Mouse (Mus musculus) MEL (cell line): ENCODE data around the gene Cldn13. TPM values are rescaled to one million over a fixed set of nuclear protein-coding genes. Genes with fewer than 3 reads are reported as not detected.

Experiments
- DNase-seq: peaks from one replicate; pipeline ENCODE4 v3.0.0; 2011; ENCODE audit warnings: low read depth, low spot score
- H3K27ac ChIP-seq: 2 replicates; pipeline ENCODE4 v1.5.1; 2012; ENCODE audit warnings: low read depth, mild to moderate bottlenecking, control low read depth, low read length, moderate library complexity; ENCODE audit not compliant: control insufficient read depth
- H3K27me3 ChIP-seq, 2 experiments: fragments of 150-350 bp in 1 of 2; sonication (generic) in 1 of 2; 2 replicates each; pipeline ENCODE4 v1.6.1; 2012; ENCODE audit warnings: low read length in 2 of 2, mild to moderate bottlenecking in 2 of 2, improper control_type of control experiment in 1 of 2, moderate library complexity in 1 of 2; ENCODE audit not compliant: insufficient read depth in 2 of 2, control insufficient read depth in 1 of 2
- H3K36me3 ChIP-seq, 2 experiments: 2 replicates each; pipeline ENCODE4 v1.6.1; 2012 to 2014; ENCODE audit warnings: low read length in 2 of 2, improper control_type of control experiment in 1 of 2, inconsistent platforms in 1 of 2, mild to moderate bottlenecking in 1 of 2; ENCODE audit not compliant: insufficient read depth in 2 of 2, control insufficient read depth in 1 of 2
- H3K4me1 ChIP-seq, 2 experiments: fragments of 150-350 bp in 1 of 2; sonication (generic) in 1 of 2; 2 replicates each; pipeline ENCODE4 v1.6.1; 2012; ENCODE audit warnings: low read length in 2 of 2, improper control_type of control experiment in 1 of 2, mild to moderate bottlenecking in 1 of 2; ENCODE audit not compliant: insufficient read depth in 2 of 2, control insufficient read depth in 1 of 2
- H3K4me3 ChIP-seq, 2 experiments: fragments of 150-350 bp in 1 of 2; sonication (generic) in 1 of 2; 2 replicates each; pipeline ENCODE4 v1.5.1; 2012; ENCODE audit warnings: low read depth in 2 of 2, low read length in 2 of 2, mild to moderate bottlenecking in 2 of 2, moderate library complexity in 2 of 2, control low read depth in 1 of 2, improper control_type of control experiment in 1 of 2; ENCODE audit not compliant: control insufficient read depth in 1 of 2, insufficient read depth in 1 of 2
- H3K79me2 ChIP-seq: 2 replicates; pipeline ENCODE4 v1.6.1; 2012; ENCODE audit warnings: mild to moderate bottlenecking, low read length, moderate library complexity; ENCODE audit not compliant: control insufficient read depth, poor library complexity, insufficient read depth
- H3K9ac ChIP-seq: 2 replicates; pipeline ENCODE4 v1.6.1; 2012; ENCODE audit warnings: low read depth, mild to moderate bottlenecking, control low read depth, low read length, moderate library complexity; ENCODE audit not compliant: control insufficient read depth, poor library complexity, severe bottlenecking
- H3K9me3 ChIP-seq: fragments of 150-350 bp; sonication (generic); replicated peaks from 2 replicates; pipeline ENCODE4 v1.6.1; 2012; ENCODE audit warnings: mild to moderate bottlenecking, low read length, improper control_type of control experiment, moderate library complexity; ENCODE audit not compliant: insufficient read depth
- BHLHE40 ChIP-seq: IDR thresholded peaks from 2 replicates; pipeline ENCODE4 v1.6.1; 2012; ENCODE audit warnings: low read depth, mild to moderate bottlenecking, inconsistent platforms, low read length, improper control_type of control experiment, borderline replicate concordance
- ELF1 ChIP-seq: IDR thresholded peaks from 2 replicates; pipeline ENCODE4 v1.6.1; 2014; ENCODE audit warnings: low read depth, mild to moderate bottlenecking, inconsistent platforms, low read length, improper control_type of control experiment, moderate library complexity
- ETS1 ChIP-seq: IDR thresholded peaks from 2 replicates; pipeline ENCODE4 v1.6.1; 2012; ENCODE audit warnings: low read depth, mild to moderate bottlenecking, inconsistent platforms, low read length, improper control_type of control experiment, moderate library complexity
- GATA1 ChIP-seq: IDR thresholded peaks from 2 replicates; pipeline ENCODE4 v1.6.1; 2011; ENCODE audit warnings: low read depth, low read length, improper control_type of control experiment
- MAFK ChIP-seq: IDR thresholded peaks from 2 replicates; pipeline ENCODE4 v1.6.1; 2011; ENCODE audit warnings: low read depth, mild to moderate bottlenecking, low read length, improper control_type of control experiment, borderline replicate concordance
- MEF2A ChIP-seq: IDR thresholded peaks from 2 replicates; pipeline ENCODE4 v1.6.1; 2014; ENCODE audit warnings: low read depth, mild to moderate bottlenecking, inconsistent platforms, low read length, improper control_type of control experiment; ENCODE audit not compliant: poor library complexity, insufficient replicate concordance, severe bottlenecking; ENCODE audit errors: extremely low read depth
- MXI1 ChIP-seq: IDR thresholded peaks from 2 replicates; pipeline ENCODE4 v1.6.1; 2011; ENCODE audit warnings: mild to moderate bottlenecking, low read depth, low read length, improper control_type of control experiment
- MYB ChIP-seq: IDR thresholded peaks from 2 replicates; pipeline ENCODE4 v1.6.1; 2011; ENCODE audit warnings: mild to moderate bottlenecking, low read depth, low read length, improper control_type of control experiment
- POLR2AphosphoS2 ChIP-seq: IDR thresholded peaks from 2 replicates; pipeline ENCODE4 v1.6.1; 2011; ENCODE audit warnings: low read length, improper control_type of control experiment
- POLR2AphosphoS5 ChIP-seq: IDR thresholded peaks from 2 replicates; pipeline ENCODE4 v1.6.1; 2012; ENCODE audit warnings: low read depth, borderline replicate concordance, mild to moderate bottlenecking, inconsistent platforms, low read length, moderate library complexity, mixed read lengths
- RAD21 ChIP-seq: IDR thresholded peaks from 2 replicates; pipeline ENCODE4 v1.6.1; 2011; ENCODE audit warnings: mild to moderate bottlenecking, low read depth, low read length, improper control_type of control experiment
- SIN3A ChIP-seq: IDR thresholded peaks from 2 replicates; pipeline ENCODE4 v1.6.1; 2012; ENCODE audit warnings: low read length, improper control_type of control experiment, inconsistent platforms
- UBTF ChIP-seq: IDR thresholded peaks from 2 replicates; pipeline ENCODE4 v1.6.1; 2012; ENCODE audit warnings: low read depth, mild to moderate bottlenecking, inconsistent platforms, low read length, improper control_type of control experiment, moderate library complexity, borderline replicate concordance; ENCODE audit not compliant: insufficient read depth
- USF1 ChIP-seq: IDR thresholded peaks from 2 replicates; pipeline ENCODE4 v1.6.1; 2014; ENCODE audit warnings: low read depth, mild to moderate bottlenecking, inconsistent platforms, low read length, improper control_type of control experiment, moderate library complexity
- ZC3H11A ChIP-seq: IDR thresholded peaks from 2 replicates; pipeline ENCODE4 v1.6.1; 2012; ENCODE audit warnings: low read depth, mild to moderate bottlenecking, inconsistent platforms, low read length, improper control_type of control experiment
- ZMIZ1 ChIP-seq: IDR thresholded peaks from 2 replicates; pipeline ENCODE4 v1.6.1; 2012; ENCODE audit warnings: low read depth, mild to moderate bottlenecking, inconsistent platforms, low read length, improper control_type of control experiment, moderate library complexity
- polyA plus RNA-seq, 2 experiments: library from polyadenylated mRNA; stranded (reverse) in 1 of 2; unstranded in 1 of 2; fragments of >175 nt in 1 of 2; fragments of >200 nt in 1 of 2; gene quantifications; 2 replicates each; pipeline versions ENCODE4 v1.2.1 to v1.2.4; 2012; ENCODE audit warnings: low replicate concordance in 2 of 2, low read depth in 1 of 2; ENCODE audit not compliant: insufficient read length in 2 of 2, insufficient read depth in 1 of 2, missing spikeins in 1 of 2
- total RNA-seq: library from RNA; depleted of rRNA; stranded (reverse); fragments of 300-350 nt; gene quantifications from 2 replicates; pipeline ENCODE4 v1.2.3, GENCODE M21; 2012

The Cldn13 gene
- total and polyA plus RNA-seq, 3 experiments: 5.7 to 13.1 TPM; not detected in 1

- no peak overlapping the region for H3K27ac ChIP-seq
- H3K9me3 ChIP-seq: no peaks in the 10 kb centered on the region
- no peaks in the 10 kb centered on the region; a peak in 1 of 4 replicates for H3K4me1 ChIP-seq
- TF ChIP-seq POLR2AphosphoS5 (no peak), GATA1 (no peak), MAFK (no peak), MXI1 (no peak), MEF2A (no peak), USF1 (no peak), SIN3A (no peak), ZC3H11A (no peak), ELF1 (no peak), RAD21 (no peak), ZMIZ1 (no peak)
- H3K9ac ChIP-seq: no peak overlapping the region
- peaks cover 1 to 11% of the 10 kb centered on the region in 2 experiments for H3K27me3 ChIP-seq
- no peaks in the 10 kb centered on the region for H3K36me3 ChIP-seq
- H3K4me3 ChIP-seq: no peak overlapping the region
- no peak for DNase-seq
- H3K79me2 ChIP-seq: no peaks in the 10 kb centered on the region
Observed at GRCm38 (mm10) chr5:134929988-134930387, 14.7 kb upstream of the Cldn13 start.

- H3K9ac ChIP-seq: no peak overlapping the region
- no peaks in the 10 kb centered on the region for H3K79me2 ChIP-seq
- no peak overlapping the region for H3K4me3 ChIP-seq
- H3K27ac ChIP-seq: no peak overlapping the region
- peaks cover 1 to 11% of the 10 kb centered on the region in 2 experiments for H3K27me3 ChIP-seq
- H3K9me3 ChIP-seq: no peaks in the 10 kb centered on the region
- H3K36me3 ChIP-seq: no peaks in the 10 kb centered on the region
- TF ChIP-seq ELF1 (no peak), BHLHE40 (no peak), POLR2AphosphoS2 (no peak), MYB (no peak), UBTF (no peak), ETS1 (no peak)
- 0 out of 4 replicates have a peak, but pooled peaks cover 0 to under 1% of the 10 kb centered on the region in 2 experiments for H3K4me1 ChIP-seq
- no peak for DNase-seq
Observed at GRCm38 (mm10) chr5:134926726-134927125, 11.4 kb upstream of the Cldn13 start.
